Mouse (Mus musculus): ENCODE measurements at regions not wholly inside any gene's neighbourhood (a gene's known extent, or its start where the extent isn't known, plus 50 kb on each side); places are given as distances from the start of the nearest gene placed in this dataset.

- no peak for TF ChIP-seq POLR2A (IDR thresholded peaks at IDR 0.05; ENCODE audit: borderline replicate concordance, control insufficient read depth, low read depth, low read length)
- no peak for TF ChIP-seq CTCF (IDR thresholded peaks at IDR 0.05; ENCODE audit: control insufficient read depth, insufficient read depth, low read length)
- Histone ChIP-seq H3K4me3 (replicated peaks; ENCODE audit: control insufficient read depth, low read depth, low read length) (no peak overlapping the region), H3K4me1 (ENCODE audit: control insufficient read depth, insufficient read depth, low read length) (no peaks in the 10 kb centered on the region; the same call in 1 of the 2 replicates), H3K27ac (ENCODE audit: control insufficient read depth, insufficient read depth, low read depth, low read length, poor library complexity) (no peak overlapping the region)
- WGBS = 64% methylated on average over 2 of the region's 2 CpGs
These were observed 105.6 kb downstream of the Avpr1a start for GRCm38 (mm10) chr10:122553851-122554250.

GRCm38 (mm10) chr10:122558660-122559059 is 110.4 kb downstream of the Avpr1a start:
- H3K4me1 ChIP-seq (ENCODE audit: control insufficient read depth, insufficient read depth, low read length) = no peaks in the 10 kb centered on the region; the same call in 1 of the 2 replicates
- TF ChIP-seq CTCF (IDR thresholded peaks at IDR 0.05; ENCODE audit: control insufficient read depth, insufficient read depth, low read length) = no peak
- TF ChIP-seq POLR2A (IDR thresholded peaks at IDR 0.05; ENCODE audit: borderline replicate concordance, control insufficient read depth, low read depth, low read length) = no peak
- WGBS = 76% methylated on average over 1 of the region's 1 CpGs

GRCm38 (mm10) chr10:122560001-122560695 is 111.8 kb downstream of the Avpr1a start:
- Histone ChIP-seq H3K4me1 (ENCODE audit: control insufficient read depth, insufficient read depth, low read length) (no peaks in the 10 kb centered on the region; the same call in 1 of the 2 replicates), H3K4me3 (replicated peaks; ENCODE audit: control insufficient read depth, low read depth, low read length) (no peak overlapping the region), H3K27ac (ENCODE audit: control insufficient read depth, insufficient read depth, low read depth, low read length, poor library complexity) (no peak overlapping the region)
- 70% methylated on average over 10 of the region's 10 CpGs for WGBS
- TF ChIP-seq POLR2A (IDR thresholded peaks at IDR 0.05; ENCODE audit: borderline replicate concordance, control insufficient read depth, low read depth, low read length) (no peak), CTCF (IDR thresholded peaks at IDR 0.05; ENCODE audit: control insufficient read depth, insufficient read depth, low read length) (no peak)

More at GRCm38 (mm10) chr10:122558660-122559059, 110.4 kb downstream of the Avpr1a start:
- no peak overlapping the region for H3K27ac ChIP-seq (ENCODE audit: control insufficient read depth, insufficient read depth, low read depth, low read length, poor library complexity)
- no peak overlapping the region for H3K4me3 ChIP-seq (replicated peaks; ENCODE audit: control insufficient read depth, low read depth, low read length)

- Histone ChIP-seq H3K4me1 (ENCODE audit: control insufficient read depth, insufficient read depth, low read length) (no peaks in the 10 kb centered on the region; the same call in 1 of the 2 replicates), H3K27ac (ENCODE audit: control insufficient read depth, insufficient read depth, low read depth, low read length, poor library complexity) (no peak overlapping the region), H3K4me3 (replicated peaks; ENCODE audit: control insufficient read depth, low read depth, low read length) (no peak overlapping the region)
- TF ChIP-seq CTCF (IDR thresholded peaks at IDR 0.05; ENCODE audit: control insufficient read depth, insufficient read depth, low read length) = no peak
- no peak for TF ChIP-seq POLR2A (IDR thresholded peaks at IDR 0.05; ENCODE audit: borderline replicate concordance, control insufficient read depth, low read depth, low read length)
- WGBS = 47% methylated on average over 3 of the region's 3 CpGs
These were observed 113.6 kb downstream of the Avpr1a start for GRCm38 (mm10) chr10:122561924-122562323.

- Histone ChIP-seq H3K4me1 (ENCODE audit: control insufficient read depth, insufficient read depth, low read length) (no peaks in the 10 kb centered on the region; the same call in 1 of the 2 replicates), H3K4me3 (replicated peaks; ENCODE audit: control insufficient read depth, low read depth, low read length) (no peak overlapping the region), H3K27ac (ENCODE audit: control insufficient read depth, insufficient read depth, low read depth, low read length, poor library complexity) (no peak overlapping the region; the same call in 1 of the 2 replicates)
- 23% methylated on average over 6 of the region's 6 CpGs for WGBS
- TF ChIP-seq CTCF (IDR thresholded peaks at IDR 0.05; ENCODE audit: control insufficient read depth, insufficient read depth, low read length) (no peak), POLR2A (IDR thresholded peaks at IDR 0.05; ENCODE audit: borderline replicate concordance, control insufficient read depth, low read depth, low read length) (no peak)
These were observed 114.2 kb downstream of the Avpr1a start for GRCm38 (mm10) chr10:122562542-122562941.

- no peak overlapping the region for H3K4me3 ChIP-seq (replicated peaks; ENCODE audit: control insufficient read depth, low read depth, low read length)
- H3K4me1 ChIP-seq (ENCODE audit: control insufficient read depth, insufficient read depth, low read length) = no peaks in the 10 kb centered on the region; the same call in 1 of the 2 replicates
- WGBS = 85% methylated on average over 10 of the region's 10 CpGs
- H3K27ac ChIP-seq (ENCODE audit: control insufficient read depth, insufficient read depth, low read depth, low read length, poor library complexity) = no peak overlapping the region
- no peak for TF ChIP-seq POLR2A (IDR thresholded peaks at IDR 0.05; ENCODE audit: borderline replicate concordance, control insufficient read depth, low read depth, low read length)
- TF ChIP-seq CTCF (IDR thresholded peaks at IDR 0.05; ENCODE audit: control insufficient read depth, insufficient read depth, low read length) = no peak
These were observed 114.6 kb upstream of the Ppm1h start for GRCm38 (mm10) chr10:122563973-122564372.

GRCm38 (mm10) chr10:122564473-122564872 is 114.1 kb upstream of the Ppm1h start:
- WGBS = 58% methylated on average over 10 of the region's 10 CpGs
- Histone ChIP-seq H3K27ac (ENCODE audit: control insufficient read depth, insufficient read depth, low read depth, low read length, poor library complexity) (no peak overlapping the region), H3K4me3 (replicated peaks; ENCODE audit: control insufficient read depth, low read depth, low read length) (no peak overlapping the region), H3K4me1 (ENCODE audit: control insufficient read depth, insufficient read depth, low read length) (no peaks in the 10 kb centered on the region; the same call in 1 of the 2 replicates)
- TF ChIP-seq CTCF (IDR thresholded peaks at IDR 0.05; ENCODE audit: control insufficient read depth, insufficient read depth, low read length) (no peak), POLR2A (IDR thresholded peaks at IDR 0.05; ENCODE audit: borderline replicate concordance, control insufficient read depth, low read depth, low read length) (no peak)

GRCm38 (mm10) chr10:122566601-122567000 is 112.0 kb upstream of the Ppm1h start:
- peaks cover 3% of the 10 kb centered on the region; the same call in 1 of the 2 replicates for H3K4me1 ChIP-seq (ENCODE audit: control insufficient read depth, insufficient read depth, low read length)
- no peak overlapping the region for H3K4me3 ChIP-seq (replicated peaks; ENCODE audit: control insufficient read depth, low read depth, low read length)
- 63% methylated on average over 4 of the region's 4 CpGs for whole genome bisulfite sequencing
- TF ChIP-seq POLR2A (IDR thresholded peaks at IDR 0.05; ENCODE audit: borderline replicate concordance, control insufficient read depth, low read depth, low read length) (no peak), CTCF (IDR thresholded peaks at IDR 0.05; ENCODE audit: control insufficient read depth, insufficient read depth, low read length) (no peak)
- H3K27ac ChIP-seq (ENCODE audit: control insufficient read depth, insufficient read depth, low read depth, low read length, poor library complexity) = no peak overlapping the region

Measured in bone marrow, adult 2 months (tissue).